Mouse (Mus musculus): ENCODE results near the gene Gm45837.
A peak's percentile ranks its signal among the peaks of the same experiment; 100 is the strongest.

Gene Gm45837

DNA sequence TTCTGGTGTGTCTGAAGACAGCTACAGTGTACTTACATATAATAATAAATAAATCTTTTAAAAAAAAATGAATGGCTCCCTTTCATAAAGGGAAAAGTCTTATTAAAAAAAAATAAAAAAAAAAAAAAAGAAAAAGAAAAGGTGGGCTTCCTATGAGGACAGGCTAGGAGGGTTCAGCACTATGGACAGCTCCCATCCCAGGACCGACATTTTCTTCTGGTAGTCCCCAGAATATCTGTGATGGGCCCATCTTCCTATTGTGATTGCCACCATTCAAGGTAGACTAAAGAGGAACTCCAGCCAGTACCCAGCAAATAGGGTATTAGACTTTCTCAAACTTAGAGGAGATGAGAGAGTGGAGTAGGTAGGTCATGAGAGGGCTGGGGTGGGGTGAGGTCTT is 27.2 kb downstream of the Gm45837 start:
- DNase-seq (ENCODE audit: low read depth, low spot score): no peak

DNA sequence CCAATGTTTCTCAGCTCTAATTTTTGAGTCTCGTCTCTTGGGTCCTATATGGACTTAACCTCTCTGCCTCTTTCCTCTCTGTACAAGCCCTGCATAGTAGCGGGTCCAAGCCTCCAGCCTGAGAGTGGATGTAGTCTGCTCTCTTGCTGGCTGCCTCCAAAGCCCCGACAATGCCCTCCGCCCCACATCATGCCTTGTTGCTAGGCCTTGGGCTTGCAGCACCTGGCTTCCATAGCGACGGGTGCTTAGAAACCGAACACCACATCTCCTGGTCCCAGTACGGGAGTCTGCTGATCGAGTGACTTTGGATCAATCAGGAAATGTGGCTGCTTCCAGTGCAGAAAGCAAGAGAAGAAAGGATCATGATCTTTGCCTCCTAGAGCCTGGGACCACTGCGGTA is 32.4 kb downstream of the Gm45837 start:
- DNase-seq (ENCODE audit: low read depth, low spot score): no peak

DNA sequence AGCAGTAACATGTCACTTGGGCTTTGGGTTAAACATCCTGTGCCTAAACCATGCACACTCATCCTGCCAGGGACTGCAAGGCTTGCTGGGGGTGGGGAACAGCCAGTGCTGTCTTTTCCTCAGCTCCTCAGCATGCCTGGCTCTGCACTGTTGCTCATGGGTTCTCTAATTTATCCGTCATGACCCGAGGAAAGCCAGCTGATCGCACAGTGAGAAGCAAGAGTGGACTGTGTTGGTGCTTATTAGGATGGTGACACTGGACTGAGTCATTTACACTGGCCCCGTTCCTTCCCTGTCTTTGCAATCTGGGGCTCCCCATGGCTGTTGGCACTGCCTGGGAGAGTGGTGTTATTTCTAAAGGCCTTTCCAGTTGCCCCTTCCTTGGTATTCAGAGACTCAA is 33.5 kb downstream of the Gm45837 start:
- no peak for DNase-seq (ENCODE audit: low read depth, low spot score)

DNA sequence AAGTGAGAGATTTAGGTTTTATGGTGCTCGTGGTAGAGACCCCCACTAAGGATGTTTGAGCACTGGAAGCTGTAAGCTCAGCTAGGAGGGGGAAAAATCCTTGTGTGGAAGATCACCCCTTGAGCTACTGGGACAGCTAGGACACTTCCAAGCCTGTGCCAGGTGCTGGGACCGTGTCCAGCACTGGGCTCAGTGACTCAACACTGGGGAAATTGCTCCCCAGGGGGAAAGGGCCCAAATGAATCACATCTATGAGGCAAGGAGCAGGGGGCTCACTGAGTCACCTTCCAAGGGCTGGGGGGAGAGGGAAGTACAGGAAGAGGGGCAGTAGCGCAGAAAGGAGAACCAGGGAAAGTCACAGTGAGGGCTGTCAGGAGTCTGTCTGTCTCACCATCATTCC is 39.2 kb downstream of the Gm45837 start:
- DNase-seq (ENCODE audit: low read depth, low spot score): no peak

DNA sequence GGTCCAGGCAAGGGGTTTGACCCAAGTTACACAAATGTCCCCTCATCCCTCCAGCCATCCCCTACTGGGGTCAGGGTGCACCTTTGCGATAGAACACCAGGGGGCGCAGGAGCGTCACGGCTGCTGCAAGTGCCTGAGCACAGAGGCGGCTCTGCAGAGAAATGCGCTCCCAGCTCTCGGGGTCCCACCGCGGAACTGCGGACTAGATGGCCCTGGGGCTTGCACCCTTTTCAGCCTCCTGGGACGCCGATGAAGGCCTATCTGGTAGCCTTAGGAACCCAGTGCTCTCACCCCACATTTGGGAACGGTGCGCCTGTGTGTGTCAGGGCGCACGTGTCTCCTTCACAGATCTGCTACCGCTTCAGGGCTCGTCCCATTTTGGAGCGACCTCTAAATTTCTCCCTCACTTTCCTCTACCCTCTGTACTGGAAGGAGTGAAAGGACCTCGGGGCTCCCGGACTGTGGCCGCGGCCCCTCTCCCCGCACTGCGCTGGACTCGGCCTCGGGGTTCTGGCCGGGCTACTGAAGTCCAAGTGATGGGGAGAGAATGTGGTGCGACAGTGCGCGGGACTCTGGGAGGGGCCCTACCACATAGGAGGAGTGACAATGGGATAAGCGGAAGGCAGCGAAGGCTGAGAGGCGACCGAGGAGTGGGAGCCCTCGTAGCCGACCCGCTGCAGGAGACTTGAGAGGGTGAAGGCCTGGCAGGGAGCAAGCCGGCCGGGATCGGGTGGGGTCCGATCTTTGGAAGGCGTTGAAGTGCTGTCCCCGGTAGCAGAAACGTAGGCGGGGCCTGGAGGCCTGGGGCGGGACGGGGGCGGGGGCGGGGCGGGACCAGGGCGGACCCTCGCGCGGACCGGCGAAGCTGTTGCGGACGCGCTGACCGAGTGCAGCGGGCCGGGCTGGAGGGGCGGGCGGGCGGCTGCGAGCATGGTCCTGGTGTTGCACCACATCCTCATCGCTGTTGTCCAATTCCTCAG is 40.0 kb downstream of the Gm45837 start:
- DNase-seq (ENCODE audit: low read depth, low spot score): peak; percentile 15

DNA sequence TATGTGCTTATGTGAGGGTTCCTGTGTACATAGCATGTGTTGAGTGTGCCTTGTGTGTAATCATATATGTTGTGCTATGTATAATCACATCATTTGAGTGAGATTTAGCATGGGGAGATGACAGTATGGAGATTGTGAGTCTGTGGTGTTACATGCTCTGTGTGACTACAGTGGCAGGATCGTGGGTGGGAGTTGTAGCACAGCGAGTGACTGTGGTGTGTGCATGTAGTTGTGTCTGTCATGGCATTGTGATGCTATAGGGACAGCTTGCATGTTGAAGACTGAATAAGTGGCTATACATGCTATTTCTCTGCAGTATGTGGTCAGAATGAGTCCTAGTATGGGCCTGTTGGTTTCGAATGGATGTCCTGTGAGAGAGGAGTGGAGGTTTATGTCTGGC is 42.0 kb downstream of the Gm45837 start:
- no peak for DNase-seq (ENCODE audit: low read depth, low spot score)

DNA sequence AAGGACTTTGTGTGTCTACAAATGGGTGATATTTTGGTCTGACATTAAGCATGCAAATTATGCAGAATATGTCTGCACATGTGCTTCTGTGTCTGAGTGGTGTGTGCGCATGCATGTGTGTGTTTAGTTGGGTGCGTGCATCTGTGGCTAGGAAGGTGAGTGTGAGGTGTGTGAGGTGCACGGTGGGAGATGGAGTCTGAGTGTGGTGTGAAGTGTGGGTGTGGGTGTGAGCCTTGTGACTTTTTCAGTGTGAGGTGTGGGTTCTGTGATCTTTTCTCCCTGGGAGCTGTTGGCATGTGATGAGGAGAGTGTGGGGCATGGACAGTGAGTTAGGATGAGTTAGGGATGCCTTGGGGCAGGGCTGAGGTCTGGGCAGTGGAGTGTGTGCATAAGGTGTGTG is 42.6 kb downstream of the Gm45837 start:
- no peak for DNase-seq (ENCODE audit: low read depth, low spot score)

DNA sequence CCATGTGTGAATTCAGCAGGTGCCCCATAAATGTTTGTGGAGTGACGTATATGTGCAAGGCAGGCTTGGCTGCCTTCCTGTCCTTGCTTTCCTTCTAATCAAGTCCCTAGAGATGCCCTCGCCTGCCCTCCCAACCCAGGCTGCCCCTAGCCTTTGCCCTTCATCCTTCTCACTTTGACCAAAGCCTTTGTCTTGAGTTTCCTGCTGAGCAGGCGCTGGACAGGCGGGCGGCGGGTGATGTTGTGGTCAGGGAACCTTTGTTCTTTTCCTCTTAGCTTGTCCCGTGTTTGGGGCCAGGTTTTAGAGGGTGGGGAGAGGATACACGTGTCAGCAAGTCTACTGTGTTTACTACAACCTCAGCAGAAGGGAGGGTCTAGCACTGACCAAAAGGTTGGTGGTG is 43.0 kb downstream of the Gm45837 start:
- DNase-seq (ENCODE audit: low read depth, low spot score): no peak

DNA sequence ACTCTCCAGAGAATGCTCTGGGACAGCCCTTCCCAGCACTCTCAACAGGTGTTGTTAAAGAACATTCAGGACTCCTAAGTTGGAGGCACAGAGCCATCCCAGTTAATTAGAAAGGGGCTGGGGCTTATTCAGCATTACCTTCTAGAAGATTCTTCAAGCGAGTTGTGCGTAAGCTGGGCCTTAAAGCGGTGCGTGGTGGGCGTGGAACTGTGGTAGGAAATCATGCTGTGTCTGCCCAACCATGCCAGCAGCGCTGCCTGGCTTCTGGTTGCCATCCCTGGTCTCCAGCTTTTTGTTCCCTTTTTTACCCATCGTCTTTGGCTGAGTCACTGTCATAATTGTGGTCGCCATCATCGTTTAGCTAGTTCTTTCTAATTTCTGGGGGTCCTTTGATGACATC is 43.8 kb downstream of the Gm45837 start:
- DNase-seq (ENCODE audit: low read depth, low spot score): no peak

DNA sequence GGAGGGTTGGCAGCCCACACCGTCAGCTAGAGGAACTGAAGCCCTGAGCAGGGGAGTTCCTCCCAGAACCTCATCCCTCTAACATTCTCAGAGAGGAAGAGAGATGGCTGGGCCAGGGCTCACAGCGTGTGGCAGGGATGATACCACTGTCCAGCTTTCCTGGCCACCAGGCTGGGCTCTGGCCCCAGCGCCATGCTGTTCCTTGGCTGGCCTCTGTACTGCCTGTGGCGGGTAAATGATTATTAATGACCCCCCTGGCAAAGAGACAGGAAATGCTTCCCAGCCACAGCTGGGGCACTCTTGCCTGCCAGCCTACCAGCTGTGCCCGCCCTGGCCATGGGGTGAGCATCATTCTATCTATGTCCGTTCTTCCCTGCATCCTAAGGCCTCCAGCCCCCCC is 44.5 kb downstream of the Gm45837 start:
- DNase-seq (ENCODE audit: low read depth, low spot score): no peak

DNA sequence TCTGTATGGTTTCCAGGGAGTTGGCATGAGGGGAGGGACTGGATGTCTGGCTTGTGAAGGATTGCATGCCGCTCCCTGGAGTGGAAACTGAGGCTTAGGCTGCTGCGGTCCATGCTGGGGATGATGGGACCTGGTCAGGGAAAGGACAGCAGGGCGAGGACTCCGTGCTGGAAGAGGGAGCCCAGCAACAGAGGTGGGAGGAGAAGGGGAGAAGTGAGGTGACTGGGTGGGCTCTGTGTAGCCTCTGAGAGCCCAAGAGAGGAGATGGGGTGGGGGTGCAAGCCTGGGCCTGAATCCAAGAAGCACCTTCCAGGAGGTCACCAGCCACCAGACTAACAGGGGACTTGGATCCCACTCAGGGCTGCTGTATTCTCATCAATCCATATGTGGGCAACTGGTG is 45.6 kb downstream of the Gm45837 start:
- no peak for DNase-seq (ENCODE audit: low read depth, low spot score)

DNA sequence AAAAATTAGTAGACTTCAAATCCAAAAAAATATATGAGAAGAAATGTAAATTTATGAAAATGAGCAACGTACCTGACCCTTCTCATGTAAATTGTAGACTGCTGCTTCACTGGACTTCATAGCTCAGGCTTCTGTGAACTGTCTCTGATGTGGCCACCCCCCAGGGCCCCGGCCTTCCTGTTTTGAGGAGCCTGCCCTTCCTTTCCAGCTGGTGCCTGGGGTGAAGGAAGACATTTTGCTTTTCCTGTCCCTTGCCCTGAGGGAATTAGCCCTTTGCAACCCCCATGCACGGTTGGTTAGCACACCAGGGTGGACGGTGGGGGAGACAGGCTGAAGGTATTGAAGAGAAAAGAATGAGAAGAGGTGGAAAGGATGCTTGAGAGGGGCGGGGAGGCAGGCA is 46.1 kb downstream of the Gm45837 start:
- DNase-seq (ENCODE audit: low read depth, low spot score): no peak

DNA sequence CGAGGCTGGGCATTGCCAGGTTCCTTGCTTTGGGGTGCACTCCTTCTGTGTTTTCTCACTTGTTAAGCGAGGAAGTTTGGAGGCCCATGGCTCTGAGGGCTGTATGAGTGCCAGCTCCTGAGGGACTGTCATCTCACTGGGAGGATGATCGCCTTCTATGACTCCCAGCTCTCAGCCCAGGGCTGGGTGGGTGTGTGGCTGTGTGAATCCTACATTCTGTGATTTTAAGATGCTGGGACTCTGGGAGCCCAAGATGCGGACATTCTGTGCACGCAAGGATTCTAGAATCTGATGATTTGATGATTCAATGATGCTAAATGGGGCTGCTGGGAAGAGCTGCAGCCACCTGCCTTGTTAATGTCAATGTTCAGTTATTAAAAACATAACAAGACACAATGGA is 46.6 kb downstream of the Gm45837 start:
- DNase-seq (ENCODE audit: low read depth, low spot score): no peak

DNA sequence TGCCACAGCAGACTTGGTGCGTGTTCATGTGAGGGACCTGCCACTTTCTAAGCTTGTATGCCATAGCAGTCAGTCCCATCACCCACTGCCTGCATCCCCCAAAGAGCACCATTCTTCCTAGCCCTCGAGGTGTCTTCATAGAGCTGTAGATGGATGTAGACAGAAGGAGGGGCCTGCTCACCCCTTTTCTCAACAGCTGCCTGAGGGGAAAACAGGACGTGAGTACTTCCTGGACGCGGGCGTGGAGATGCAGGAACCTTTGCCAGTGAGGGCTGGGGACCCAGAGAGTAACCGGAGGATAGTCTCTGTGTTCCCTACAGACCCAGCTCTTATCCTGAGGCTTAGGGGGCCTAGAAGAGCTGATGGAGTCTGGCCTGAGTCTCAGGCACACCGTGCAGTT is 47.1 kb downstream of the Gm45837 start:
- no peak for DNase-seq (ENCODE audit: low read depth, low spot score)

DNA sequence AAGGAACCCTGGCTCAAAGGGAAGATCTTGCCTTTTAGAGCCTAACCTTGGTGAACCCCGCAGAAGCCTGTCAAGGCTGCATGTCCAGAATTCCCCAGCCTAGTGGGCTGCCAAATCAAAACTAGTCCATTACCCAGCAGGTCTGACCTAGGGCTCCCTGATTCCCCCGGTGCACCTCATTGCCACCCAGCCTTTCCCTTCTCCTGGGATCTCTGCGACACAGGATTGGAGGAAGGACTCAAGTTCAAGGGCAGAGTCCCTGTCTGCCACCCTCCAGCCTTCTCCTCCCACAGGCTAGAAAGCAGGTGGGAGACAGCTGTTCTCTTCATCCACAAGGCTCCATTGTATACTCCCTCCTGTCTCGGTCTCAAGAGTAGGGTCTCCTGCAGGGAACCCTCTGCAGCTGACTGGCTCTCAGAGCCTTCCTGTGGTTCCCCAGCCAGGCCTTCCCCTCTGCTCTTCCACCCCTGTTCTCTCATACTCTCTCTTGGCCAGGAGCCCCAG is 47.6 kb downstream of the Gm45837 start:
- DNase-seq (ENCODE audit: low read depth, low spot score): no peak

DNA sequence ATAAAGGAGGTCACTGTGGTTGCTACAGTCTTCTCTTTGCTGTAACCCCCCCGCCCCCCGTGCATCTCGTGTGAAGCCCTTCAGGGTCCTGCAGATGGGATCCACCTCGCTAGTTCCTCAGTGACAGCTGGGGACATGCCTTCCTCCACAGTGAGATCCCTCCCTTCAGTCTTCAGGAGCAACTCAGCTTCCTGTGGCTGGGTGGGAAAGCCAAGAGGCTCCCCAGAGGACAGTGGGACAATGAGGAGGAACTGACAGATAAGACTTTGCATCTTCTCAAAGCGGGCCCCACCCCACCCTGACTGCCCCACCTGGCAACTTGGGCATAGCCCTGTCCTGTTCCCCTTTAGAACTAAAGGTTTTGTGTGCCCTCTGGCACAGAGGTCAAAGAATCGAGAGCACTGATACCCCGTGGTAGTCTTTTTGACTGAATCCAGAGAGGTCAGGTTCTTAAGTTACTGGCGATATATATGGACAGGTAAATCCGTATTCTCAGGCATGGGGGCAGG is 48.7 kb downstream of the Gm45837 start:
- DNase-seq (ENCODE audit: low read depth, low spot score): no peak

DNA sequence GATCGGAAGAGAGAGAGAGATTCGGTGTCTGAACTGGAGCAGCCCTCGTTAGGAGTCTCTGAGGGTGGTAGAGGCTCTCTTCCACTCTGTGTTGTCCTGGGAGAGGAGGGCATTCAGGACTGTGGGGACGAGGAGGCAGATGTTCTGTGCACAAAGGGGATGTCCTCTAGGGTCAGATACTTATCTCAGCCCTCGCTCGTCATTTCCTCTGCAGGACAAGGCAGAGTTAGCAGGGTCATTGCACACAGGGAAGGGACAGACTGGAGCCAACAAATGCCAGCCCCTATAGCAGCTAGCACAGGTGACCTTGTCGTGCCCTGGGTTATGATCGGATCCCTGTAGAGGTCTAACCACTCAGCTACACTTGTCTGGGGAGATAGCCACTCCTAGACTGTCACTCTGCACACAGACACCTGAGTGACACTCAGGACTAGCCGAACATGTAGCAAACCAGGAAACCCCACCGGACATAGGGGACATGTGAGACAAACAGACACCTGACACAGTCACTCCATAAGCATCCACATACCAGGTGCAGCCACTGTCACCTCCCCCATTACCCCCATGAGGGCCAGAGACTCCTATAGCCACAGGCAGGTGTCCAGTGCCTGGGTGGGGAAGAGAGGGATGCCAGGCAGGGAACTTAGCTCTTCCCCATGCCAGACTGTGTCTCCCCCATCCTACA is 49.4 kb downstream of the Gm45837 start:
- no peak for DNase-seq (ENCODE audit: low read depth, low spot score)

DNA sequence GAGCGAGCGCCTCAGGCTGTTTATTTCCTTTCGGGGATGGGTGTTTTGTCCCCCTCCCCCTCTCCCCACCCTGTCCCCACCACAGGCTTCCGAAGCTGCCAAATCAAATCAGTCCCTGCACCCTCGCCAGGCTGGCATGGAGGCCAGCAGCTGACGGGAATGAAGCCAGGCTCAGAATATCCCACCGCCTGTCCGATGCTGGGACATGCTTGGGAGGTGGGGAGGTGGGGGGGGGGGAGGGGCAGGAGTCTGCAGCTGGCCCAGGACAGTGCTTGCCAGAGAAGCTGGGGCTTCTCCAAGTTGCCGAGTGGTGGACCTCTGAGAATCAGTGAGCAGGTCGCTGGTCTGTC is 49.9 kb downstream of the Gm45837 start:
- no peak for DNase-seq (ENCODE audit: low read depth, low spot score)

DNA sequence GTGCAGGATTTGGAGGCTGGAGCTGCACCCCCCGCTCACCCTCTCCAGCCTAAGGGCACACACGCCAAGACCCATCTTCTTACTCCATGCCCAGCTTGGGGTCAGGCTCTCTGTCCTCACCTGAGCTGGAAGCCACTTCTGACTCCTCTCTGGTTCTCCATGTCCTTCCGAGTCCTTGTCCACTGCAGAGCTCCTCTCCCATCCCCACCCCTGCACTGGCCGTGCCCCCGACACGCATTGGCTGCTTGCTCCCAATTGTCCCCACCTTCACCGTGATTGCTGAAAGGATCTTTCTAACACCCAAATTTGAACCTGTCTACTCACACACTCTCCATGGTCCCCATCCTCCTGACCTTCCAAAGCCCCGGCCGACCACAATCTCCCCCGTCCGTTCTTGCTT is 50.9 kb downstream of the Gm45837 start:
- DNase-seq (ENCODE audit: low read depth, low spot score): no peak

DNA sequence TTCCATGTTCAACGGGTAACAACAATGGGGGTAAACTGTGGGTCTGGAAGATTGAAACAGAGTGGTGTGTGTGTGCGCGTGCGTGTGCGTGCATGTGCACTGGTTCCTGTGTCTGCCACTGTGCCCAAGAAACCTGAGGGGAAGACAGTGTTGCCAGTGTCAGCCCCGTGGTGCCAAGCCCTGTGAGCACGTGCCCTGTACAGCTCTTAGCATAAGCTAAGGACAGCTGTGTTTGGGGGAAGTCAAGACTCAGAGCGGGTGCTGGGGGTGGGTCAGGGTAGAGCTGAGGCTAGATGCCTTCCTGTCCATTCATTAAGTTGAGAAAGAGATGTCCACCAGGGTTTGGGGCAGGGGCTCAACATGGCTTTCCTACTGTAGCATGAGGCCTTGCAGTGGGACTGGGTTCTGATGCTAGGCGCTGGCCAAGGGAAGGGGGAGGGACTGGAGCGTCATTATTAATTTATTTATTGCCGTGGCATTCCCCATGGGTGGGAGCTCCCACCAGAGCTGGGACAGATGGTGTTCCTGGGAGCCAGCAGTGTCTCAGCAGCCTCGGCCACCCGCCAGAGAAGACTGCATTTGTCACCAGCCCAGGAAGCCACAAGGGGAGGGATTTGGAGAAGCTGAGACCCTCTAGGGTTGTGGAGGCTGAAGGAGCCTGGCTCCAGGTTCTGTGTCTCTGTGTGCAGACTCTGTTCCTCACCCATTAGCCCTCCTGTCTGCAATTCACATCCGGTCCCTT is 51.8 kb downstream of the Gm45837 start:
- DNase-seq (ENCODE audit: low read depth, low spot score): no peak

DNA sequence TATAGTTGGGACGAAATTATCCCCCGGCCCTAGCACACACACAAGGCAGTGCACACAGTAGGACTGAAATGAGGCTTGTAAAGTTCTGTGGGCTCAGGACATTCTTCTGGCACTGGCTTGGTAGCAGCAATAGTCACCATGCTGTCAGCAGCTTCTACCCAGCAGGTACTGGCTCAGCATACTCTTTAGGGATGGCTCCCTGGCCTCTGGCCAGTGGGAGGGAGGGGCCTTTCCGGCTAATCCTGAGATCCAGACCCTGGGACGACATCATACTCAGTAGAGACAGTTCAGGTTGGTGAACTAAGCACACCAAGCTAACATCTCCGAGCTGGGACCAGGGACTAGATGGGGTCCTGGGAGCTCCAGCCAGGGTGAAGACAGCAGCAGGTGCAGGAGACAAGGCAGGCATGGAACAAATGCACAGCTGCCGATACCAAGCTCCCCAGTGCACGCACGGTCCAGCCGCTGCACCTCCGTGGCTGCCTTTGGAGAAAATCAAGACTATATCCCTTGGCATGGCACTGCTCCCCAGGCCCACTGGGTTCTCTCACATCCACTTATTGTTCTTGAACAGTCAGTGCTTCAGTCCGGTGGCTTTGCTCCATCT is 53.1 kb downstream of the Gm45837 start:
- no peak for DNase-seq (ENCODE audit: low read depth, low spot score)

DNA sequence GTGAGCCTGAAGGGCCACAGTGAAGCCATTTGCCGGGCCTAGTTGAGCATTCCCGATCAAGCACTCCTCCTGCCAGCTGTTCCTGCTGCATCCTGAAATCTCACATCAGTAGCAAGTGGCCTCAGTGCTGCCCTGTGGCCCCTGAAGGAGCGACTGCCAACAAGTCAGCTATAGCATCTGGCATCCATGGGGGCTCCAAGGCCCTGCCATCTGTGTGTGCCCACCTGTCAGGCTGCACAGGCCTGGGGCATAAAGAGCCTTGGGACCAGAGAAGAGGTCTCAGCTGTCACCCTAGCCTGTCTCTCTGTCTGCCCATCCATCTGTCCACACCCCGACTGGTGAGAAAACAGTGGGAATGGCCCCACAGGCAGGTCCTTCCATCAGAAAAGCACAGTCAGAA is 54.2 kb downstream of the Gm45837 start:
- no peak for DNase-seq (ENCODE audit: low read depth, low spot score)
